Mouse (Mus musculus) ovary, postnatal 36 days (tissue): ENCODE data around the gene Ola1.

Experiments used
- DNase-seq: peaks from one replicate; pipeline ENCODE4 v3.0.0; 2022; ENCODE audit warnings: low spot score, mixed read lengths

The Ola1 gene

GRCm38 (mm10) chr2:73146111-73146510 lies 72.6 kb downstream of the Ola1 start:
- no peak for DNase-seq

- no peak for DNase-seq
Observed at GRCm38 (mm10) chr2:73143732-73144131, 75.0 kb downstream of the Ola1 start.

GRCm38 (mm10) chr2:73142832-73143470 lies 75.8 kb downstream of the Ola1 start:
- DNase-seq, result no peak

DNA sequence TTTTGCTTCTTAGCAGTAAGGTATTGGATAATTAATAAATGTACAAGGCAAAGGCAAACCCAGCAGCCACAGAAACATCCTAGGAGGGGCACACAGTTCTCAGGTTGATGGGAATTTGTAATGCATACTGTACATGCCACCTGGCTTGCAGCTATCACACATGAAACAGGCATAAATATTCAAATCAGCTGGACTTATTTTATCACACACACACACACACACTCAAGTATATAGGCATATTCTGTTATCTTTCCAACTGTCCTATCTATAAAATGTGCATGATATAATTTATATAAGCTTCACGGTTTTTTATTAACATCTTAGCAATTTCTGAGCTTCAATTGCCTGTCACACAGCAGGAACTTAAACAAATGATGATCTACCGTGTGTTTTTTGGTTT lies 85.8 kb downstream of the Ola1 start:
- DNase-seq, result no peak

GRCm38 (mm10) chr2:73127686-73128085 lies 91.0 kb downstream of the Ola1 start:
- DNase-seq, result no peak

DNA sequence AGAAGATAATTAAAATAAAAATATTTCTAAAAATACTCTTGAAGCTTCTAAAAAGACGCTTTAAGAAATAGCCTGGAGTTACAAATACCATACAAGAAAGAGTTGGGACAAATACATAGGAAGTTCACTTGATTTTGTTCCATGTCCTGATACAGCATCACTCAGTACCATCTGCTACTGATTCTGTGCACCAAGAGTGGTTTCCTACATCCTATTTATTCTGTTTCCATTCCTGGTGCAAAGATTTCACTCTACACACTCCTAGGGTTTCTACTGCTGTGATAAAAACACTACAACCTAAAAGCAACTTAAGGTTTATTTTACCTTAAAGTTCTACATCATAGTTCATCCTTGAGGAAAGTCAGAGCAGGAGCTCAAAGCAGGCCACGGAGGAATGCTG lies 99.9 kb downstream of the Ola1 start:
- no peak for DNase-seq

- DNase-seq, result no peak
Observed at GRCm38 (mm10) chr2:73107089-73107488, 111.6 kb downstream of the Ola1 start.

GRCm38 (mm10) chr2:73096491-73096890 lies 122.2 kb downstream of the Ola1 start:
- DNase-seq, result no peak

DNA sequence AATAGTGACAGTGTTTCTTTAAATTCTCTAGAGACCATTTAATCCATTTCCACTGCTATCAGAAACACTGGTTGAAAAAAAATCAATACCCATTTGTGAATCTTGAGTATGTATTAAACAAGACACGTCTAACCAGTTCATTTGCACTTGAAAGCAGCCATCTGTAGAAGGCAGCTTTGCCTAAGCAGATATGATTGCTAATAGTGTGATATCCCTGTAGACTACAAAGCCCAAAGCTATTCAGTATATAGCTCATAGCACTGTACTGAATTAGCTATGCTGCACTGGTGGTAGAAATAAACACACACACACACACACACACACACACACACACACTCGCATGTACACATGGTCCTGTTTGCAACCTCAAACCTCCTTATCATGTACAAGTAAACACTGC lies 123.4 kb downstream of the Ola1 start:
- no peak for DNase-seq

GRCm38 (mm10) chr2:73093032-73093431 lies 125.7 kb downstream of the Ola1 start:
- DNase-seq, result no peak

DNA sequence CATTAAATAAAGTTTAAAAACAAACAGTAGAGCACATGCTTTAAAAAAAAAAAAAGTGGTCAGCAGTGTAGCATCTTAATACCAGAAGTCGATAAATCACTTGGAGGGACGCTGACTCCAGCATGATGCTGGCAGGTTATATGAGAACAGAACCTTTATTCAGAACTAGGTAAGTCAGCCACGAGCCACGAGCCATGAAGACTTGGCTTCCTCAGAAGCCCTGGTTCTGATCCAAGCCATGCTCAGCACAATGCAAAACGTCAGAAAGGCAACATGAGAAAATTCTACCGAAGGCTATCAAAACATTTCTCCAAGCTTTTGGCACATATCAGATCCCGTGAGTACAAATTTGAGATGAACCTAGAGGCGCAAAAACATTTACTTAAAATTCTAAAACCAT lies 127.4 kb downstream of the Ola1 start:
- DNase-seq, result no peak

DNA sequence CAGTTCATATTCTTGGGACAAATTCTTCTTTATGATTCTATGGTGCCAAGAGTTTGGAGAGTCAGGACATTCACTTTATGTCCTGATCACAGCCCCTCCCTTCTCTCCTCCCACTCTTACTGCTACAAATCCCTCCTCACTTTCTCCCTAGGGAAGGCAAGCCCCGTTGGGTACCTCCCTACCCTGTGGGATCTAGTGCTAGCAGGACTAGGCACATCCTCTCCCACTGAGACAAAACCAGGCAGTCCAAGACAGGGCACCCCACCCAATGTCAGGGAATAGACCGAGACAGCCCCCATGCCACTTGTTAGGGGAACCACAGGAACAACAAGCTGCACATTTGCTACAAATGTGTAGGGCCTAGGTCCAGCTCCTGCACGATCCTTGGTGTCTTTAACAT lies 131.1 kb downstream of the Ola1 start:
- DNase-seq, result no peak

- DNase-seq, result no peak
Observed at GRCm38 (mm10) chr2:73085669-73086304, 132.9 kb downstream of the Ola1 start.

- no peak for DNase-seq
Observed at GRCm38 (mm10) chr2:73082476-73082875, 136.2 kb downstream of the Ola1 start.

DNA sequence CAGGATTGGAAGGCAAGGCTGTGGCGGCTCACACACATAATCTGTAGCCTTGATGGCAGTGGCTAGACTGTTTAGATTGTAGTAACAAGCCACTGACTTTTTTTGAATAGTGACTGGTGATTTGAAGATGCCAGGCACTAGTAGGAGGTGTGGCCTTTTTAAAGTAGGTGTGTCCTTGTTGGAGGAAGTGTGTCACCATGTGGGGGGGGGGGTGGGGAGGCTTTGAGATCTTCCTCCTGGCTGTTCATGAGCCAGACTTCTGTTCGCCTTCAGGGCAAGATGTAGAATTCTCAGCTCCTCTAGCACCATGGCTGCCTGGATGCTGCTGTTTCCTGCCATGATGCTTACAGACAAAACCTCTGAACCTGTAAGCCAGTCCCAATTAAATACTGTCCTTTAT lies 136.9 kb downstream of the Ola1 start:
- DNase-seq, result no peak

GRCm38 (mm10) chr2:73080084-73080483 lies 138.6 kb downstream of the Ola1 start:
- DNase-seq, result no peak

- no peak for DNase-seq
Observed at GRCm38 (mm10) chr2:73079311-73079710, 139.4 kb downstream of the Ola1 start.

DNA sequence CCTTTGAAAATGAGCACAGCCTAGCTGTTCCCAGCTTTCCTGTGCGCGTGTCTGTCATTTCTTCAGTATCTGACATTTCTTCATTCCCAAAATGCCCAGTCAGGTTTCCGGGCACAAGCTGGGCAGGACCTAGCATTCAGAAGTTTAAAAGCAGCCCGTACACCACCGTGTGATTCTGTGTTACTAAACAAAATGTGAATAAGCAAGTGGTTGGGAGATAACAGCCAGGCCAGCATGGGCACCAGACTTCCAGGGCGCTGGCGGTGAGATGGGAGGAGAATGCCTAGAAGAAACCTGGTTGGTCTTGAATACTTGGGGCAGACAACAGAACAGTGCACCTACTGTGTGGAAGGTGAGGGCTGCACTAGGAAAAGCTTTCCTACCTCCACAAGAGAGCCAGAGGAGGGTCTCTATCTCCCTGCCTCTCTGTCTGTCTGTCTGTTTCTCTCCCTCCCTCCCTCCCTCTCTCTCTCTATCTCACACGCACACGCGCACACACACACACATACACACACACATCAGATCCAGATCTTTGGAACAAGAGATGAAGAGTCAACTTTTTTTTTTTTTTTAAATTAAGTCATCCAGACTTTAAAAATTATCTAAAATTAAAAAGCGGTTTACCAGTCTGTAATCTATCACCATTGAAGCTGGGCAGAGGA lies 144.8 kb downstream of the Ola1 start:
- no peak for DNase-seq

GRCm38 (mm10) chr2:73071201-73071600 lies 147.5 kb downstream of the Ola1 start:
- DNase-seq, result no peak

- no peak for DNase-seq
Observed at GRCm38 (mm10) chr2:73070449-73071076, 148.2 kb downstream of the Ola1 start.

DNA sequence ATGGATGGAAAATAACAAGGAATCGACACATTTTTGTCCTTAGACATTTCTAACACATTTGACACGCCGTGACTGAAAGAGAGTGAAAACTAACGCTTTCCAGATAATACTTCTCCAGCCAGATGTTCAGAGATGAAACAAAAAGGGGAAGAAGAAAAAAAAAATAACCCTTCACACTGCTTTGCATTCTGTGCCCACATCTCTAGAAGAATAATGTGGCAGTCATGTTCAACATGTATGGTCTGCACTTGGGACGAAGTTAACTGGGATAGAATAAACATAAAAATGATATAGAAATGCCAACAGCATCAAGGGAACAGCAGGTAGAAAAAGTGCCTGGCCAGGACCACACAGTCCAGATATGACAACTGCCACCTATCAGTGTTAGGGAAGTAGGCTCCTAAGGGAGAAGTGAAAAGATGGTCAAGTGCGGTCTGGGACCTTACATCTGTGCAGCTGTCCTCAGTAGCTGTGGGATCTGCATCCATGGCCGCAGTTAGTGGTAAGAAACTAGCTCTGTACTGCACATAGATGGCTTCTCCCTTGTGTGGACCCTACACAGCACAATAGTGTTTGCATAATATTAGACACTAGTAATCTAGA lies 149.4 kb downstream of the Ola1 start:
- DNase-seq, result no peak

DNA sequence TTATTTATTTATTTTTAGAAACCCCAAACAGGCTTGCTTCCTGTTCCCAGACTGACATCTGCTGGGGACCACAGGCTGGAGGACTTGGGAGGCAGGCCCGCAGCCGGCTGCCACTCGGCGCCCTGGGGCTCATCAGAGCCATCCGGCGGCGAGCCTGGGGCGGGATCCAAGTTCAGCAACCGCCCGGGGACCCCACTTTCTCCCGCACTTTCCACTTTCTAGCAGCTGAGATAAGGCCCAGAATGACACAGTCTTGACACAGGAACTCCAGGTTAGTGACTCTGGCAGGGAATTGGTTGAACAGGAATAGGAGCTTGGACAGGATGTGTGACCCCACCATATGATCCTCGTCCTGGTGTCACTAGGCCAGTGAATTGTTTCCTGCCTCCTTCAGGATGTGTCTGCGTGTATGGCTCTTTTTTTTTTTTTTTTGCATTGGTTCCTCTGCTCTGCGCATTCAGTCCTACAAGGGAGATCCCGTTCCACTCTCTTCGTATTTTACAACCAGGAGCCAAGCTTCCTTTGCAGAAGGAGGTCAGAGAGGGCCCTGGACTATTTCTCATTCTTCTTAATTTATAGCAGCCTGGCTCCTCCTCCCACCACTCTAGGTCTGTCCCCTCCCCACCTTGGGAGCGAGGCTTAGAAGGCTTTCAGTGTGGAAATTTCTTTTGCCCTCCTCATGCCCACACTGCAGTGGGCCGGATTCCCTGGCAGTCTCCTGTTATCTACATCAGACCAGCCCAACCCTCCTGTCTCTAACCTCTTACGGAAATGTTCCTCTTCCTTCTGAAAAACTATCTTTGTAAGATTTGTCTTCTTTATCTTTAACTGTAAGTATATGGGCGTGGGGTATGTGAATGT lies 152.2 kb downstream of the Ola1 start:
- DNase-seq, result no peak
